Mouse (Mus musculus) G1E (cell line): ENCODE results near the gene Prss27.

Experiments used
- CTCF ChIP-seq: IDR thresholded peaks from 2 replicates; pipeline ENCODE4 v1.5.1; 2012; ENCODE audit warnings: low read depth, low read length, inconsistent platforms, mixed read lengths
- GATA1 ChIP-seq: IDR thresholded peaks from 2 replicates; pipeline ENCODE4 v1.6.1; 2012; ENCODE audit warnings: borderline replicate concordance, low read length, inconsistent platforms, mixed read lengths

- TF ChIP-seq CTCF (no peak), GATA1 (no peak)
These were observed 31.6 kb downstream of the Prss27 start for GRCm38 (mm10) chr17:24069531-24069930.
